Mouse (Mus musculus): ENCODE data around the gene Nos1ap.

GRCm38 (mm10) chr1:170573117-170573516 is 16.5 kb downstream of the Nos1ap start:
- TF ChIP-seq CTCF (IDR thresholded peaks at IDR 0.05; ENCODE audit: borderline replicate concordance, insufficient read depth, low read length) (no peak), POLR2A (IDR thresholded peaks at IDR 0.05; ENCODE audit: low read depth, low read length) (no peak)

Measured in embryonic fibroblast, embryonic 13.5 days (primary cell).